Mouse (Mus musculus) MEL (cell line): ENCODE measurements at regions not wholly inside any gene's neighbourhood (a gene's known extent, or its start where the extent isn't known, plus 50 kb on each side); places are given as distances from the start of the nearest gene placed in this dataset.

Source experiments
- DNase-seq: peaks from one replicate; pipeline ENCODE4 v3.0.0; 2011; ENCODE audit warnings: low read depth, low spot score
- H3K27ac ChIP-seq: 2 replicates; pipeline ENCODE4 v1.5.1; 2012; ENCODE audit warnings: low read depth, mild to moderate bottlenecking, control low read depth, low read length, moderate library complexity; ENCODE audit not compliant: control insufficient read depth
- H3K27me3 ChIP-seq, 2 experiments: fragments of 150-350 bp in 1 of 2; sonication (generic) in 1 of 2; 2 replicates each; pipeline ENCODE4 v1.6.1; 2012; ENCODE audit warnings: low read length in 2 of 2, mild to moderate bottlenecking in 2 of 2, improper control_type of control experiment in 1 of 2, moderate library complexity in 1 of 2; ENCODE audit not compliant: insufficient read depth in 2 of 2, control insufficient read depth in 1 of 2
- H3K36me3 ChIP-seq, 2 experiments: 2 replicates each; pipeline ENCODE4 v1.6.1; 2012 to 2014; ENCODE audit warnings: low read length in 2 of 2, improper control_type of control experiment in 1 of 2, inconsistent platforms in 1 of 2, mild to moderate bottlenecking in 1 of 2; ENCODE audit not compliant: insufficient read depth in 2 of 2, control insufficient read depth in 1 of 2
- H3K4me1 ChIP-seq, 2 experiments: fragments of 150-350 bp in 1 of 2; sonication (generic) in 1 of 2; 2 replicates each; pipeline ENCODE4 v1.6.1; 2012; ENCODE audit warnings: low read length in 2 of 2, improper control_type of control experiment in 1 of 2, mild to moderate bottlenecking in 1 of 2; ENCODE audit not compliant: insufficient read depth in 2 of 2, control insufficient read depth in 1 of 2
- H3K4me3 ChIP-seq, 2 experiments: fragments of 150-350 bp in 1 of 2; sonication (generic) in 1 of 2; 2 replicates each; pipeline ENCODE4 v1.5.1; 2012; ENCODE audit warnings: low read depth in 2 of 2, low read length in 2 of 2, mild to moderate bottlenecking in 2 of 2, moderate library complexity in 2 of 2, control low read depth in 1 of 2, improper control_type of control experiment in 1 of 2; ENCODE audit not compliant: control insufficient read depth in 1 of 2, insufficient read depth in 1 of 2
- H3K79me2 ChIP-seq: 2 replicates; pipeline ENCODE4 v1.6.1; 2012; ENCODE audit warnings: mild to moderate bottlenecking, low read length, moderate library complexity; ENCODE audit not compliant: control insufficient read depth, poor library complexity, insufficient read depth
- H3K9ac ChIP-seq: 2 replicates; pipeline ENCODE4 v1.6.1; 2012; ENCODE audit warnings: low read depth, mild to moderate bottlenecking, control low read depth, low read length, moderate library complexity; ENCODE audit not compliant: control insufficient read depth, poor library complexity, severe bottlenecking
- H3K9me3 ChIP-seq: fragments of 150-350 bp; sonication (generic); replicated peaks from 2 replicates; pipeline ENCODE4 v1.6.1; 2012; ENCODE audit warnings: mild to moderate bottlenecking, low read length, improper control_type of control experiment, moderate library complexity; ENCODE audit not compliant: insufficient read depth
- CHD2 ChIP-seq: IDR thresholded peaks from 2 replicates; pipeline ENCODE4 v1.6.1; 2011; ENCODE audit warnings: low read length, improper control_type of control experiment
- ELF1 ChIP-seq: IDR thresholded peaks from 2 replicates; pipeline ENCODE4 v1.6.1; 2014; ENCODE audit warnings: low read depth, mild to moderate bottlenecking, inconsistent platforms, low read length, improper control_type of control experiment, moderate library complexity
- EP300 ChIP-seq, 2 experiments: IDR thresholded peaks; 2 replicates each; pipeline ENCODE4 v1.6.1; 2011; ENCODE audit warnings: improper control_type of control experiment in 2 of 2, low read length in 2 of 2, low read depth in 1 of 2, mild to moderate bottlenecking in 1 of 2
- ETS1 ChIP-seq: IDR thresholded peaks from 2 replicates; pipeline ENCODE4 v1.6.1; 2012; ENCODE audit warnings: low read depth, mild to moderate bottlenecking, inconsistent platforms, low read length, improper control_type of control experiment, moderate library complexity
- GATA1 ChIP-seq: IDR thresholded peaks from 2 replicates; pipeline ENCODE4 v1.6.1; 2011; ENCODE audit warnings: low read depth, low read length, improper control_type of control experiment
- HCFC1 ChIP-seq: IDR thresholded peaks from 2 replicates; pipeline ENCODE4 v1.6.1; 2012; ENCODE audit warnings: low read depth, mild to moderate bottlenecking, inconsistent platforms, low read length, improper control_type of control experiment, moderate library complexity
- JUND ChIP-seq: IDR thresholded peaks from 2 replicates; pipeline ENCODE4 v1.6.1; 2011; ENCODE audit warnings: low read depth, mild to moderate bottlenecking, improper control_type of control experiment, low read length
- KAT2A ChIP-seq: conservative IDR thresholded peaks from 2 replicates; pipeline ENCODE4 v1.6.1; 2012; ENCODE audit warnings: low read depth, low read length, improper control_type of control experiment, inconsistent platforms
- MAFK ChIP-seq: IDR thresholded peaks from 2 replicates; pipeline ENCODE4 v1.6.1; 2011; ENCODE audit warnings: low read depth, mild to moderate bottlenecking, low read length, improper control_type of control experiment, borderline replicate concordance
- MAZ ChIP-seq: IDR thresholded peaks from 2 replicates; pipeline ENCODE4 v1.6.1; 2012; ENCODE audit warnings: low read depth, mild to moderate bottlenecking, inconsistent platforms, low read length, improper control_type of control experiment
- MEF2A ChIP-seq: IDR thresholded peaks from 2 replicates; pipeline ENCODE4 v1.6.1; 2014; ENCODE audit warnings: low read depth, mild to moderate bottlenecking, inconsistent platforms, low read length, improper control_type of control experiment; ENCODE audit not compliant: poor library complexity, insufficient replicate concordance, severe bottlenecking; ENCODE audit errors: extremely low read depth
- MYC ChIP-seq: IDR thresholded peaks from 2 replicates; pipeline ENCODE4 v1.6.1; 2011; ENCODE audit warnings: low read depth, mild to moderate bottlenecking, low read length, improper control_type of control experiment, moderate library complexity
- POLR2AphosphoS2 ChIP-seq: IDR thresholded peaks from 2 replicates; pipeline ENCODE4 v1.6.1; 2011; ENCODE audit warnings: low read length, improper control_type of control experiment
- RCOR1 ChIP-seq: IDR thresholded peaks from 2 replicates; pipeline ENCODE4 v1.6.1; 2012; ENCODE audit warnings: low read depth, mild to moderate bottlenecking, inconsistent platforms, low read length, improper control_type of control experiment
- SIN3A ChIP-seq: IDR thresholded peaks from 2 replicates; pipeline ENCODE4 v1.6.1; 2012; ENCODE audit warnings: low read length, improper control_type of control experiment, inconsistent platforms
- TAL1 ChIP-seq: IDR thresholded peaks from 2 replicates; pipeline ENCODE4 v1.6.1; 2012; ENCODE audit warnings: mild to moderate bottlenecking, inconsistent platforms, low read length, moderate library complexity, mixed read lengths
- TBP ChIP-seq: IDR thresholded peaks from 2 replicates; pipeline ENCODE4 v1.8.0; 2011; ENCODE audit warnings: low read depth, low read length, improper control_type of control experiment
- TCF12 ChIP-seq: IDR thresholded peaks from 2 replicates; pipeline ENCODE4 v1.6.1; 2014; ENCODE audit warnings: low read depth, mild to moderate bottlenecking, inconsistent platforms, low read length, improper control_type of control experiment, moderate library complexity
- USF2 ChIP-seq, 2 experiments: IDR thresholded peaks; 2 replicates each; pipeline ENCODE4 v1.6.1; 2011 to 2012; ENCODE audit warnings: improper control_type of control experiment in 2 of 2, low read length in 2 of 2, borderline replicate concordance in 1 of 2, inconsistent platforms in 1 of 2, low read depth in 1 of 2, mild to moderate bottlenecking in 1 of 2; ENCODE audit not compliant: insufficient read depth in 1 of 2
- ZNF384 ChIP-seq: IDR thresholded peaks from 2 replicates; pipeline ENCODE4 v1.6.1; 2012; ENCODE audit warnings: low read depth, mild to moderate bottlenecking, inconsistent platforms, low read length, improper control_type of control experiment

DNA sequence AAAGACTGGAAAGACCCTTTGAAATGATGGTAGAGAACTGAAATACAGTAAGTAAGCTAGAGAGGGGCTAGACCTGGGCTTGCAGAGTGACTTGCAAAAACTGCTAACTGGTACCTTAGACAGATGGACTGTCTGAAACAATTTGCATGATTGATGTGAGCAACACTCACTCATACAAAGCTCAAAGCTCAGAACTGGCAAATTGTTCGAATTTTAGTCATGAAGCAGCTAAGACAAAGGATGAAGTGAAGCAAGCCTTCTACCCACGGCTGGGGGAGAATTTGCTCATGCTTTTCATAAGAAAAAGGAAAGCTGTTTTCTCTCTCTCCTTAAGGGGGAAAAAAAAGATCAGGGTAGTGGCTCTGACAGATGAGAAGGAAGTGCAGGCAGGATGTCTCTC lies 64.5 kb downstream of the Rgs2 start:
- no peaks in the 10 kb centered on the region for H3K36me3 ChIP-seq
- H3K9ac ChIP-seq, result no peak overlapping the region
- H3K4me1 ChIP-seq, result peaks cover 0 to 6% of the 10 kb centered on the region in 2 experiments; a peak in 2 of 4 replicates
- no peaks in the 10 kb centered on the region for H3K27me3 ChIP-seq
- TF ChIP-seq SIN3A (no peak), TBP (no peak)
- no peaks in the 10 kb centered on the region for H3K79me2 ChIP-seq
- no peaks in the 10 kb centered on the region for H3K9me3 ChIP-seq
- DNase-seq, result no peak
- no peak overlapping the region for H3K27ac ChIP-seq
- H3K4me3 ChIP-seq, result no peak overlapping the region

DNA sequence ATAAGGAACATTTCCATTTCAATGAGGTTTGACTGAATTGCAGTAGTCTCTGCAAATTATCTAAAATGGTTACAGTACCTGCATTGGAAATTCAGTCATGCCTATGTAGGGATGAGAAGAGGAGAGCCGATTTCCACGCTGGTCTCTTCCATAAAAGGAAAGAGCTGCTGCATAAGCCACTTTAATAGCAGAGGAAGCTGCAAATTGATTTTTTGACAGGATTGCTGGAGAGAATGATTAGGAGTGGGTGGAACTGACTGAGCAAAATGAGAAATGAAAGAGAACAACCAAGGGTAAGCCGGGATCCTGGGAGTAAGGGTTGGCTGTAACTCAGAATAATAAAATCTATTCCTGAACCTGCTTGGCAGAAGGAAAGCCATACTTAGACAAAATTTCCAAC lies 65.4 kb downstream of the Rgs2 start:
- H3K36me3 ChIP-seq, result no peaks in the 10 kb centered on the region
- no peak overlapping the region for H3K4me3 ChIP-seq
- TF ChIP-seq TCF12 (no peak), ZNF384 (no peak), POLR2AphosphoS2 (no peak), TAL1 (no peak), USF2 (IDR thresholded peaks at IDR 0.05; ENCODE audit: borderline replicate concordance in 1 of 2, insufficient read depth in 1 of 2, low read depth in 1 of 2, low read length in 2 of 2) (no peak), EP300 (IDR thresholded peaks at IDR 0.05; ENCODE audit: low read depth in 1 of 2, low read length in 2 of 2) (no peak), RCOR1 (no peak), MAFK (no peak), CHD2 (no peak)

DNA sequence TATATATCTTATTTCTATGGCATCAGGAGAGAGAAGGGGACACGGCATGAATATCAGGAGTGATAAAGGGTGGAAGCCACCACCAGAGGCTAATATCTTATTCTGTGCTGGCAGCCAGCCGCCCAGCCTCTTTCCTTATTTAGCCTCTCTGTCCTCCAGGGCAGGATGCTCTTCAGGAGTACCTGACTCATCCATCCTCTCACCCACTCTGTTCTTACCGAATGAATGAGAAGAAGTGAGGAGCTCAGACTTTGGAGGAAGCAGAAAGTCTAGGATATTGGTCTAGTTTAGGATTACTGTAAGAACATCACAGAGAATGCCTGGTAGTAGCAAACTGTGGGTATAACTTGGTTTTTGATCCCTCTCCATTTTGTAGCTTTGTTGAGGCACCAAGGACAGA lies 73.2 kb downstream of the Rgs2 start:
- H3K4me1 ChIP-seq, result peaks cover 0 to 8% of the 10 kb centered on the region in 2 experiments; a peak in 2 of 4 replicates
- DNase-seq, result no peak
- no peak overlapping the region for H3K27ac ChIP-seq
- H3K79me2 ChIP-seq, result no peaks in the 10 kb centered on the region
- no peaks in the 10 kb centered on the region for H3K27me3 ChIP-seq
- H3K9me3 ChIP-seq, result no peaks in the 10 kb centered on the region
- H3K9ac ChIP-seq, result no peak overlapping the region
- H3K4me3 ChIP-seq, result no peak overlapping the region
- TF ChIP-seq ETS1 (no peak), MYC (no peak), TAL1 (no peak), ELF1 (no peak), KAT2A (no peak), MEF2A (no peak), MAZ (no peak), GATA1 (no peak), HCFC1 (no peak), JUND (no peak)
- H3K36me3 ChIP-seq, result peaks cover 0 to 11% of the 10 kb centered on the region in 2 experiments; a peak in 2 of 4 replicates

More for the DNA sequence above, 65.4 kb downstream of the Rgs2 start:
- Histone ChIP-seq H3K9ac (no peak overlapping the region), H3K27me3 (no peaks in the 10 kb centered on the region), H3K4me1 (peaks cover 0 to 6% of the 10 kb centered on the region in 2 experiments; a peak in 2 of 4 replicates), H3K9me3 (no peaks in the 10 kb centered on the region), H3K79me2 (no peaks in the 10 kb centered on the region), H3K27ac (no peak overlapping the region)
- no peak for DNase-seq
